Mouse (Mus musculus): ENCODE data around the gene Wscd1.
"Not testable (repeated sequence)": the region's sequence is repeated elsewhere in the genome, so short reads cannot be mapped to it uniquely, and the experiment has no call there.

The Wscd1 gene

GRCm38 (mm10) chr11:71770479-71770878 lies 20.8 kb downstream of the Wscd1 start:
- DNase-seq (ENCODE audit: low read depth, low spot score): no peak

GRCm38 (mm10) chr11:71771074-71771473 lies 21.4 kb downstream of the Wscd1 start:
- DNase-seq (ENCODE audit: low read depth, low spot score): no peak

GRCm38 (mm10) chr11:71772056-71772455 lies 22.3 kb downstream of the Wscd1 start:
- no peak for DNase-seq (ENCODE audit: low read depth, low spot score)

DNA sequence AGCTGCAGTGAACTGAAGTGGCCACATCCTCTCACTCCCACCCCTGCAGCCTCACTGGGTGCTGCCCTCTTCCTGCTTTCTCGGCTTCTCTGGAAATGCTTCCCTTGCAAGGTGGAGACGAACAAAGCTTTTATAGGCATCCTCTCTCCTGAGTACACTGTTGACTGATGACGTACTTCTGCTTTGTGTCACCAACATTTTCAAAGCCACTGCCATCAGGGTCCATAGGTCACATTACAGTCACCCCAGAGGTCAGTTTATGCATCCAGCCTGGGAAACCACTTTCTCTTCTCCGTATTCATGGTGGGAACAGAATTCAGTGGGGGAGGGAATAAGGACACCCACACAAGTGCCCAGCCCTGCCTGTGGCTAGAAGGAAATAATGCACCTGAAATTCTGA lies 23.1 kb downstream of the Wscd1 start:
- DNase-seq (ENCODE audit: low read depth, low spot score): no peak

GRCm38 (mm10) chr11:71773986-71774767 lies 24.5 kb downstream of the Wscd1 start:
- DNase-seq (ENCODE audit: low read depth, low spot score): no peak

GRCm38 (mm10) chr11:71775056-71775455 lies 25.3 kb downstream of the Wscd1 start:
- no peak for DNase-seq (ENCODE audit: low read depth, low spot score)

- DNase-seq (ENCODE audit: low read depth, low spot score): peak; percentile 32
Observed at GRCm38 (mm10) chr11:71779642-71780041, 29.9 kb downstream of the Wscd1 start.

GRCm38 (mm10) chr11:71781737-71782354 lies 32.1 kb downstream of the Wscd1 start:
- DNase-seq (ENCODE audit: low read depth, low spot score): no peak

GRCm38 (mm10) chr11:71785499-71785898 lies 35.8 kb downstream of the Wscd1 start:
- DNase-seq (ENCODE audit: low read depth, low spot score): no peak

GRCm38 (mm10) chr11:71788209-71788608 lies 38.5 kb downstream of the Wscd1 start:
- DNase-seq (ENCODE audit: low read depth, low spot score): no peak

- no peak for DNase-seq (ENCODE audit: low read depth, low spot score)
Observed at GRCm38 (mm10) chr11:71790227-71790626, 40.5 kb downstream of the Wscd1 start.

DNA sequence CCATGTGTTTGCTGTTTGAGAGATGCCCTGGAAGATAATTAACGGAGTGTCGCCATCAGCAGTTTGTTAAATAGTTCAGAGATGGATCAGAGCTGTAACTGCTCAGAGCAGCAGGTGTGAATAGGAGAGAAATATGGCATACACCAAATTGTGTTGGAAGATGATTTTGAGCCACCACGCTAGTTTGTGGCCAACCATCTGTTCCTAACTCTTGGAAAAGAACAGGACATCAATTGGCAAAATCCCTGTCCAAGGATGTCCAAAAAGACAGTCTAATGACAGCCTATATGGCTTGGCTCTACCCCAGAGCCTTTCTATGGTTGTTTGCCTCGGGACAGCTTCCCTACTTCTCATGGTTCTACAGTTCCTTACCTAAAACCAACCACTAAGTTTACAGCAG lies 49.5 kb downstream of the Wscd1 start:
- no peak for DNase-seq (ENCODE audit: low read depth, low spot score)

DNA sequence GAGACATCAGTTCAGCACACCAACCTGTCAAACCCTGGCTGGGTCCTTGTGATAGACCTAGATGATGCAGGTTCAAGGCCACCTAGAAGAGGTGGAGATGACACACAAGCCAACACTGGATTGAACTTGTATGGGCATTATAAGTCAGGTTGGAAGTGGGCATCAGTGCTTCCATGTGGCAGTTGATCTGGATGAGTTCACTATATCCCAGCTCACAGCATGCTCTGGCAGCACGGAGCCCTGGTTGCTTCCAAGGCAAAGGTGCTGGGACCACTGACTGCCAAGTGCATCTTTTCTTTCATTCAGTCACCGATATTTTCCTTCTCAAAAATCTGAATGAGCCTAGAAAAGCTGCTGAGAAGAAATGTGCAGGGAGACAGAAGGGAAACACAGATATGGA lies 58.8 kb downstream of the Wscd1 start:
- no peak for DNase-seq (ENCODE audit: low read depth, low spot score)

- no peak for DNase-seq (ENCODE audit: low read depth, low spot score)
Observed at GRCm38 (mm10) chr11:71811828-71812227, 62.1 kb downstream of the Wscd1 start.

DNA sequence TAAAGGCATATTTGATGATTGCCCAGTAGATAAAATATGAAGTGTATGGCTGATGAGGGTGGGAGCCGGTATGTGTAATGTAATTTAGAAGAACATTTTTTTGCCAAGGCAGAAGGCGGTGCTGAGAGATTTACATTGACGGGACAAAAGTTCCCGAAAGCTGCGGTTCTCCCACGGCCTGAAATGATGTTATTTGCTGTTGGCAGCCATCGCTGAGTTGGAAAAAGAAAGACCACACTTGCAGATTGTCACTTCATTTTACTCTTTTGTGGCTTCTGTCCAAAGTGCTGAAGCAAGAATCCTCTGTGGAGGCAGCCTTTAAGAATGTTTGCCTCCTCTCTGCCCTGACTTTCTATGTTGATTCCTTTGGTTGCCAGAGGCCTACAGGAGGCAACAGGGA lies 63.2 kb downstream of the Wscd1 start:
- no peak for DNase-seq (ENCODE audit: low read depth, low spot score)

GRCm38 (mm10) chr11:71814511-71814910 lies 64.8 kb downstream of the Wscd1 start:
- no peak for DNase-seq (ENCODE audit: low read depth, low spot score)

- no peak for DNase-seq (ENCODE audit: low read depth, low spot score)
Observed at GRCm38 (mm10) chr11:71815326-71815725, 65.6 kb downstream of the Wscd1 start.

- no peak for DNase-seq (ENCODE audit: low read depth, low spot score)
Observed at GRCm38 (mm10) chr11:71816918-71817317, 67.2 kb downstream of the Wscd1 start.

GRCm38 (mm10) chr11:71817341-71817740 lies 67.6 kb downstream of the Wscd1 start:
- DNase-seq (ENCODE audit: low read depth, low spot score): no peak

DNA sequence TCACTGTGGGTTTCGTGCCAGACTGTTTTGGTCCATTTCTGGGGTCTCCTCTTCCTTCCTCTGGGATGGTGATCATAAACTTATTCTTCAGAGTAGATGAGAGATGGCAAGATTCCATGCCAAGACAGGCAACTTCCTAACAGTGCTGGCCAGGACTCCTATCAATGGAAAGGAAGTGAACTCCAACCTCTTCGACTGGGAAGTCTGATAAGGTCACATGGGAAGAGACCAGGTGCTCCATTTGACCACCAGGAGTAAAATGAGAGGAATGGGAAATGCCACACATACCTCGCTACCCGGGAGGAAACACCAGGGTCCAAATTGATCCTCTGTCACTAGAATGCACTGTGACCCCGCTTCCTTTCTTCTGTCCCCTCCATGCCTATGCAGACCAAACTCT lies 68.4 kb downstream of the Wscd1 start:
- no peak for DNase-seq (ENCODE audit: low read depth, low spot score)

GRCm38 (mm10) chr11:71819901-71820300 lies 70.2 kb downstream of the Wscd1 start:
- no peak for DNase-seq (ENCODE audit: low read depth, low spot score)

DNA sequence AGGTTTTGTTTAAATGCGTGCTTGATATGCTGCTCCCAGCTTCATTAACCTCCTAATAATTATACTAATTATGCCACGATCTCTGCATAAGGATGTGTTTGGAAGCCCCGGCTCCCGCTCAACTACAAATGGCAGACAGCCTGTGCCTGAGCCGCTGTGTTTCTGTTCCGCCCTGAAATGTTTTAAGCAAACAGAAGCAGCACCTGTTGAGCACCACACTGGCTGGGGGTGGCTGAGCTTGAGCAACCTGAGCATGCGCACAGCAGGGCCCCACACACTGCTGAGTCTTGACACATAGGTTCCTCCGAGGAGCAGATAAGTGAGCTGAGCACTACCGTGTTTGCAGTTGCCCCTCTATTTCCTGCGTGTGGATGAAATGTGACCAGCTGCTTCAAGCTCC lies 71.1 kb downstream of the Wscd1 start:
- DNase-seq (ENCODE audit: low read depth, low spot score): no peak

- not testable (repeated sequence) for DNase-seq (ENCODE audit: low read depth, low spot score)
Observed at GRCm38 (mm10) chr11:71821526-71821925, 71.8 kb downstream of the Wscd1 start.
